Mouse (Mus musculus) small intestine, adult 2 months (tissue): ENCODE data around the gene Mon1a. TPM values are rescaled to one million over a fixed set of nuclear protein-coding genes. Genes with fewer than 3 reads are reported as not detected.

Source experiments
- H3K27ac ChIP-seq: fragments of 200-500 bp; 2 replicates; pipeline ENCODE4 v1.5.1; 2012; ENCODE audit warnings: low read depth, low read length, control low read depth, inconsistent platforms; ENCODE audit not compliant: insufficient read depth
- H3K27me3 ChIP-seq: fragments of 200-500 bp; 2 replicates; pipeline ENCODE4 v1.6.1; 2012; ENCODE audit warnings: mild to moderate bottlenecking, moderate library complexity, low read length, inconsistent platforms; ENCODE audit not compliant: control insufficient read depth, insufficient read depth
- H3K36me3 ChIP-seq: fragments of 200-500 bp; 2 replicates; pipeline ENCODE4 v1.6.1; 2012; ENCODE audit warnings: mild to moderate bottlenecking, low read length, control low read depth, inconsistent platforms; ENCODE audit not compliant: control insufficient read depth, insufficient read depth
- H3K4me1 ChIP-seq: fragments of 200-500 bp; 2 replicates; pipeline ENCODE4 v1.6.1; 2012; ENCODE audit warnings: low read length, inconsistent platforms, mixed read lengths; ENCODE audit not compliant: control insufficient read depth, insufficient read depth, insufficient read length
- H3K4me3 ChIP-seq: fragments of 200-500 bp; 2 replicates; pipeline ENCODE4 v1.5.1; 2012; ENCODE audit warnings: low read depth, mild to moderate bottlenecking, control low read depth, inconsistent platforms, low read length, moderate library complexity
- CTCF ChIP-seq: fragments of 200-500 bp; IDR thresholded peaks from 2 replicates; pipeline ENCODE4 v1.5.1; 2012; ENCODE audit warnings: low read depth, mild to moderate bottlenecking, control low read depth, inconsistent platforms, low read length, moderate library complexity, mixed read lengths; ENCODE audit not compliant: insufficient replicate concordance, insufficient read length; ENCODE audit errors: extremely low read depth
- POLR2A ChIP-seq: fragments of 200-500 bp; IDR thresholded peaks from 2 replicates; pipeline ENCODE4 v1.6.1; 2012; ENCODE audit warnings: low read depth, mild to moderate bottlenecking, control low read depth, inconsistent platforms, low read length, moderate library complexity
- WGBS: fragments of 180-500 bp; shearing (Covaris S2); methylation state at CpG from one replicate; pipeline ENCODE4 v1.1.7; 2018; 5-methylcytosine and 5-hydroxymethylcytosine counted together
- polyA plus RNA-seq: library from polyadenylated mRNA; depleted of rRNA; stranded (reverse); fragments of >200 nt; gene quantifications from 2 replicates; pipeline ENCODE4 v1.2.3, GENCODE M21; 2012; rRNA removed

Mon1a gene
- 59.0 and 147 TPM in 2 replicates for polyA plus RNA-seq

DNA sequence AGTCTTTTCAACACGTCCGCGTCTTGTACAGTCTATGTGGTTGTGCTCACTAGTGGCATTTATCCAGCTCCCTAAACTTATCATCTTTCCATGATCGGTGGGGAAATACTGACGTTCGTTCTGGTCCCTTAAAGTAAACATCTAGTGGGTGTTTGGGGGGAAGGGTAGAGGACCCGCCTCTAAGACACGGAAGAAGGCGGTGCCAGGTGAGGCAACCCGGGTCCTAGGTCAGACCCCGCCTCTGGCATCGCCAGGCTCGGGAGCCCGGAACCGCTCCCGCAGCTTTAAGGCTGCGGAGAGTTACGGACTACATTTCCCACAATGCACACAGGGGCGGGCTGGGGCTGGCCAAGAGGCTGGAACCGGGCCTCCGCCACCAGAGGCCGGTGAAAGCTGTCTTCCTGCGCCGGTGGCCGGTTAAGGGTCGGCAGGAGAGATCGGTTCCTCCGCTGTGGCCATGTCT, at the start of gene Mon1a:
TSS of gene Mon1a (plus strand) at position 348 of the 463 bp plus-strand sequence.
- WGBS = under 1% methylated on average over 28 of the region's 28 CpGs
- TF ChIP-seq CTCF = no peak
- peak; percentile 88; the same call in 1 of the 2 replicates for TF ChIP-seq POLR2A
- H3K27me3 ChIP-seq = no peaks in the 10 kb centered on the region
- H3K27ac ChIP-seq = peak within 1 kb of the TSS; percentile 99
- peak within 1 kb of the TSS; percentile 79 for H3K4me3 ChIP-seq
- H3K36me3 ChIP-seq = peaks cover 1% of the 10 kb centered on the region; the same call in 1 of the 2 replicates
- H3K4me1 ChIP-seq = peaks cover 11% of the 10 kb centered on the region; the same call in 1 of the 2 replicates

DNA sequence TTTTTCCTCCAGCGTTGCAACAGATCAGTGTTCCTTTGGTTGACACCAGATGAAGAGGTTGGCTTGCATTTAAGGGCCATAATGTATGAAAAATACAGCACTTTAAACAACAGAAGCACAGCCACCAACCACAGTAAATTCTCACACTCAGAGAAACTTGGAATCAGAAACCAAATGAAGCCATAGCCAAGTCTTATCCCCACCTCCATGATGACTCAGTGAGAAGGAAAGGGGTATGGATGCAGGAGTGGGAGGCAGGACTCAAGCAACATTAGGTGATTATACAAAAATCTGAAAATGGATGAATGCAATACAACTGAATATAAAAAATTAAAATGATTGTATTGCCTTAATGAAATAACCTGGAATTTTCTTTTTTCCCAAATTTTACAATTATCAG, 49.1 kb upstream of the Mon1a start:
- Histone ChIP-seq H3K27me3 (no peaks in the 10 kb centered on the region), H3K4me3 (no peak overlapping the region), H3K4me1 (no peaks in the 10 kb centered on the region), H3K27ac (no peak overlapping the region), H3K36me3 (peaks cover 16% of the 10 kb centered on the region)
- TF ChIP-seq CTCF (no peak), POLR2A (no peak)
- 94% methylated on average over 1 of the region's 1 CpGs for WGBS

DNA sequence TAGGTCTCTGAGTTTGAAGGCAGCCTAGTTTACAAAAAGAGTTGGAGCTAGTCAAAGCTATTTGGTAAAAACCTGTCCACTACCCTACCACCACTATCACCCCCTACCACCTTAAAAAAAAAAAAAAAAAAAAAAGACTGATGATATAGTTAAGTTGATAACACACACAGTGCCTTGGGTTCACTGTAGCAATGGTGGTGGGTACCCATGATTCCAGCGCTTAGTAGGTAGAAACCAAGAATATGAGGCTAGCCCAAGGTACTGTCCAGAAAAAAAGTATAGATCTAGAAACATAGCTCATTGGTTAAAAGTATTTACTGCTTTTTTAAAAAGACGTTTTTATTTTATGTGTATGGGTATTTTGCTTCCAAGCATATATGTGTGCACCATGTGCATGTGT, 45.2 kb upstream of the Mon1a start:
- H3K27me3 ChIP-seq = no peaks in the 10 kb centered on the region
- H3K36me3 ChIP-seq = peaks cover 26% of the 10 kb centered on the region
- no peaks in the 10 kb centered on the region for H3K4me1 ChIP-seq
- no peak overlapping the region for H3K4me3 ChIP-seq
- TF ChIP-seq POLR2A (no peak), CTCF (no peak)
- WGBS = 91% methylated on average over 2 of the region's 2 CpGs
- H3K27ac ChIP-seq = no peak overlapping the region

DNA sequence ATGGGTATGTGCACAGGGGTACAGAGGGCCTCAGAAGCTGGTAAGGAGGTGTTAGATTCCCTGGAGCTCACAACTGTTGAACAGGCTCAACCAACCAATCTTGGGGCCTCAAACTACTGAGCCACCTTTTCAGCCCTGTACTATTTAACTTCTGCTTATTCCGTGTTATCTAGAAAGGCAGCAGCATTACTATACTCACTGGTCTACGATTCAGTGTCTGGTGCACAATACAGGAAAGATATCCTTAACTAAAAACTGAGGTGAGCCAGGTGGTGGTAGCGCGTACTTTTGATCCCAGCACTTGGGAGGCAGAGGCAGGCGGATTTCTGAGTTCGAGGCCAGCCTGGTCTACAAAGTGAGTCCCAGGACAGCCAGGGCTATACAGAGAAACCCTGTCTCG, 39.0 kb upstream of the Mon1a start:
- 94% methylated on average over 7 of the region's 7 CpGs for WGBS
- peaks cover 36% of the 10 kb centered on the region for H3K36me3 ChIP-seq
- H3K27me3 ChIP-seq = no peaks in the 10 kb centered on the region
- H3K27ac ChIP-seq = no peak overlapping the region
- no peak for TF ChIP-seq CTCF
- TF ChIP-seq POLR2A = no peak
- no peak overlapping the region for H3K4me3 ChIP-seq
- H3K4me1 ChIP-seq = no peaks in the 10 kb centered on the region

DNA sequence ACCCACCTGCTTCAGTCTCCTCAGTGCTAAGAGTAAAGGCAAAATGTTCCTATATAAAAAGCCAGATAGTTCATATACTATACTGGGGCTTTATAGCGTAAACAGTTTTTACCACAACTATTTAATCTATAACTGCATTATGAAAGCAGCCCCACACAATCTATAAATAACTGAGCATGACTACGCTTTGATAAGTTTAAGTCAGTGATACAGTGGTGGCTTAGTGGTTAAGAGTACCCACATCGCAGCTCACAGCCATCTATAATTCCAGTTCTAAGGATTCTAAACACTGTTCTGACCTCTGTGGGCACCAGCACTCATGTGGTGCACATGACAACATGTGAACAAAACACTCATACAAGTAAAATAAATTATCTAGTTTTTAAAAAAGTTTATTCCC, 29.6 kb upstream of the Mon1a start:
- no peaks in the 10 kb centered on the region for H3K27me3 ChIP-seq
- TF ChIP-seq POLR2A (no peak), CTCF (no peak)
- H3K27ac ChIP-seq = no peak overlapping the region
- 93% methylated on average over 3 of the region's 3 CpGs for WGBS
- H3K36me3 ChIP-seq = peaks cover 19% of the 10 kb centered on the region
- H3K4me3 ChIP-seq = no peak overlapping the region
- H3K4me1 ChIP-seq = 0 out of 2 replicates have a peak, but pooled peaks cover 1% of the 10 kb centered on the region

DNA sequence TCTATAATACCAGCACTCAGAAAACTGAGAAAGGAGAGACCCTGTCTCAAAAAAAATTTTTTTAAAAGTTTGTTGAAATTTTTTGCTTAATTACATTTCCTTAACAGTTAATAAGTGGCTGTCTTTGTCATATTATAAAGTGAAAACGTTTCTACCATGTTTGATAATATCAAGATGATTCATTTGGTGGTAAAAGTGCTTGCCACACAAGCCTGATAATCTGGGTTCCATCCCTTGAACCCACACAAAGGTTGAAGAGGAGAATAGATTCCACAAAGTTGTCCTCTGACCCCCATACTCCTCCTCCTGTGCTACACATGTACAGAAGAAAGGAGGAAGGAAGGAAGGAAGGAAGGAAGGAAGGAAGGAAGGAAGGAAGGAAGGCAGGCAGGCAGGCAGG, 23.5 kb upstream of the Mon1a start:
- TF ChIP-seq CTCF = no peak
- no peak for TF ChIP-seq POLR2A
- Histone ChIP-seq H3K27ac (no peak overlapping the region), H3K4me1 (peaks cover 4% of the 10 kb centered on the region; the same call in 1 of the 2 replicates), H3K27me3 (no peaks in the 10 kb centered on the region), H3K36me3 (peaks cover 7% of the 10 kb centered on the region), H3K4me3 (no peak overlapping the region)
- WGBS = 11% methylated on average over 1 of the region's 1 CpGs

DNA sequence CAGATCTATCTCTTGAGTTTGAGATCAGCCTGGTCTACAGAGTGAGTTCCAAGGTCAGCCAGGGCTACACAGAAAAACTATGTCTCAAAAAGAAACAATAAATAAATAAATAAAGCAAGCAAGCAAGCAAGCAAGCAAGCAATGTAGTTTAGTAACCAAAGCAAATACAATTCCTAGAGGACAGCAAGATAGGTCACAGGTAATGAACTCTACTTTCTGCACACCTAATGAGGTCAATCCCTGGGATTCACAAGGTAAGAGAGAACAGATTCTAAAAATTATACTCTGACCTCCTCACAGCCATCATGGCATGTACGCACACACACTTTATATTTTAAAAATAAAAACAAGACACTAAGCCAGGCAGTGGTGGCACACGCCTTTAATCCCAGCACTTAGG, 21.9 kb upstream of the Mon1a start:
- H3K27ac ChIP-seq = no peak overlapping the region
- H3K4me3 ChIP-seq = no peak overlapping the region
- 98% methylated on average over 2 of the region's 2 CpGs for WGBS
- TF ChIP-seq POLR2A (no peak), CTCF (no peak)
- peaks cover 4% of the 10 kb centered on the region; the same call in 1 of the 2 replicates for H3K4me1 ChIP-seq
- peaks cover 5% of the 10 kb centered on the region for H3K36me3 ChIP-seq
- H3K27me3 ChIP-seq = no peaks in the 10 kb centered on the region
